Mouse (Mus musculus) spleen, postnatal 10 days (tissue): ENCODE results near the gene Ndufaf1.
"Not testable (repeated sequence)": the region's sequence is repeated elsewhere in the genome, so short reads cannot be mapped to it uniquely, and the experiment has no call there.

Experiments used
- DNase-seq, 2 experiments: peaks; one replicate each; pipeline ENCODE4 v3.0.0; 2021 to 2022; ENCODE audit warnings: low spot score in 2 of 2

The Ndufaf1 gene

GRCm38 (mm10) chr2:119662220-119663182, at the start of gene Ndufaf1:
Ndufaf1 (minus strand) TSS chr2:119662827.
- DNase-seq: peak; percentile 76 to 83

- DNase-seq: no peak
Observed at GRCm38 (mm10) chr2:119710011-119710410, 47.4 kb upstream of the Ndufaf1 start.

- DNase-seq: no peak
Observed at GRCm38 (mm10) chr2:119707676-119708075, 45.0 kb upstream of the Ndufaf1 start.

- no peak for DNase-seq
Observed at GRCm38 (mm10) chr2:119703171-119703570, 40.5 kb upstream of the Ndufaf1 start.

- DNase-seq: no peak
Observed at GRCm38 (mm10) chr2:119699962-119700361, 37.3 kb upstream of the Ndufaf1 start.

GRCm38 (mm10) chr2:119698472-119698871, 35.8 kb upstream of the Ndufaf1 start:
- peak in 1 of 2 experiments; percentile 61 for DNase-seq

- DNase-seq: no peak
Observed at GRCm38 (mm10) chr2:119696111-119696510, 33.5 kb upstream of the Ndufaf1 start.

- no peak for DNase-seq
Observed at GRCm38 (mm10) chr2:119694826-119695225, 32.2 kb upstream of the Ndufaf1 start.

- DNase-seq: no peak
Observed at GRCm38 (mm10) chr2:119692003-119692701, 29.5 kb upstream of the Ndufaf1 start.

- no peak for DNase-seq
Observed at GRCm38 (mm10) chr2:119683706-119684105, 21.1 kb upstream of the Ndufaf1 start.

GRCm38 (mm10) chr2:119675831-119676230, 13.2 kb upstream of the Ndufaf1 start:
- DNase-seq: no peak

GRCm38 (mm10) chr2:119675215-119675784, 12.7 kb upstream of the Ndufaf1 start:
- DNase-seq: no peak

- DNase-seq: peak; percentile 99
Observed at GRCm38 (mm10) chr2:119674525-119675214, 12.0 kb upstream of the Ndufaf1 start, which contains the start of gene Rtf1. Rtf1 (plus strand) TSS chr2:119675068.

GRCm38 (mm10) chr2:119669010-119669409, 6.4 kb upstream of the Ndufaf1 start:
- peak; percentile 14 to 39 for DNase-seq

- not testable (repeated sequence) for DNase-seq
Observed at GRCm38 (mm10) chr2:119665744-119666143, 3.1 kb upstream of the Ndufaf1 start.

- no peak for DNase-seq
Observed at GRCm38 (mm10) chr2:119644254-119644653, 18.4 kb downstream of the Ndufaf1 start.

- no peak for DNase-seq
Observed at GRCm38 (mm10) chr2:119641214-119641912, 21.3 kb downstream of the Ndufaf1 start.

- no peak for DNase-seq
Observed at GRCm38 (mm10) chr2:119636781-119637180, 25.8 kb downstream of the Ndufaf1 start.

GRCm38 (mm10) chr2:119621302-119621701, 41.3 kb downstream of the Ndufaf1 start:
- no peak for DNase-seq

GRCm38 (mm10) chr2:119619002-119619401, 43.6 kb downstream of the Ndufaf1 start:
- DNase-seq: not testable (repeated sequence)
